30 mouse cellular contexts compared by ENCODE assay signal in the genomic region with DNA sequence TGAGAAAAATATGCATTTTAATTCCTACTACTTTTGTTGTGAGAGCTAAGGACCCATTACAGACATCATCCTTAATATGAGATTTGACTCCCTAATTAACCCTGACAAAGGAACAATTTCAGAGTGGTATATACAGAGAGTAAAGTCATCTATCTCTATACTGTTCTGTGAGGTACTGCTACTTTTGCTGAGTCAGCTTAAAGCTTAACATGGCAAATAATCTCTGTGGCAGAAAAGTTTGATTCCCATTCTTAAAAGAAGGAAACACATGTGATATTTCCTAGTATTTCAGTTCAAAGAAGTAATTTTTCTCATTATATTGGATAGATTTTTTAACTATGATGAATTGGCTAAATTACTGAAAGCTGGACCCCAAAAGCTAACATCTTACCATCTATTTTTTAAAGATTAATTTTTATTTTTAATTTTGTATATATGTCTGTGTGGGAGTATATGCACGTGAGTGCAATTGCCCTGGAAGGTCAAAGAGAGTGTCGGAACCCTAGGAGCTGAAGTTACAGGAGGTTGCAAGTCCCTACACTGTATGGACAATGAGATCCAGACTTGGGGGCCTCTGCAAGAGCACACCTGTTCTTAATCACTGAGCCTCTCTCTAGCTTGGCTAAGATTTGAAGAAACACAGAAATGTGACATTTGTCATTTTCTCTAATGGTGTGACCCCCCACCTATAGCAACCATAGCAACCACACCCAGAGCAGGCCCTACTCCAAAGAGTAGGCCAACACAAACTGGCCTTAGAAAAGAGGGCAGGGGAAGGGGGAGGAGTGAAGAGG. TPM values are rescaled to one million over a fixed set of nuclear protein-coding genes. Genes with fewer than 3 reads are reported as not detected.
DNase-seq lines count a peak whose midpoint lies in the region; ATAC-seq lines count a peak whose summit lies in the region.
"Had no signal": no experiment of that assay in that cellular context is flagged by ENCODE, and none has a peak within 500 bp of the region (broad histone marks: within the 10 kb centered on the region; RNA-seq: fewer than 3 reads in every experiment).

No protein-coding gene starts in this region.

- H3K27me3 ChIP-seq in midbrain, embryonic 11.5 days (ENCODE audit: control insufficient read depth, insufficient read depth, low read length): no peaks in the 10 kb centered on the region
- no peaks in the 10 kb centered on the region for H3K27me3 ChIP-seq in midbrain, embryonic 14.5 days (ENCODE audit: control insufficient read depth, insufficient read depth, low read length)
- H3K27me3 ChIP-seq in embryonic facial prominence, embryonic 11.5 days (ENCODE audit: control insufficient read depth, insufficient read depth, low read length): no peaks in the 10 kb centered on the region
- H3K27me3 ChIP-seq: embryonic facial prominence, embryonic 13.5 days; forebrain, embryonic 12.5 days; forebrain, embryonic 15.5 days; heart, embryonic 15.5 days; hindbrain, embryonic 12.5 days; hindbrain, embryonic 15.5 days; Patski had no signal

- no peak overlapping the region for H3K4me3 ChIP-seq in midbrain, embryonic 11.5 days (ENCODE audit: low read depth, low read length)
- no peak overlapping the region for H3K4me3 ChIP-seq in midbrain, embryonic 14.5 days (replicated peaks; ENCODE audit: low read depth, low read length)
- H3K4me3 ChIP-seq in embryonic facial prominence, embryonic 11.5 days (ENCODE audit: low read depth, low read length): no peak overlapping the region
- H3K4me3 ChIP-seq: embryonic facial prominence, embryonic 13.5 days; erythroblast, embryonic 14.5 days; forebrain, embryonic 12.5 days; forebrain, embryonic 15.5 days; heart, embryonic 15.5 days; hindbrain, embryonic 12.5 days; hindbrain, embryonic 15.5 days had no signal

- no peaks in the 10 kb centered on the region for H3K4me1 ChIP-seq in midbrain, embryonic 11.5 days (ENCODE audit: control insufficient read depth, insufficient read depth, low read length)
- H3K4me1 ChIP-seq in midbrain, embryonic 14.5 days (ENCODE audit: control insufficient read depth, insufficient read depth, low read length): no peaks in the 10 kb centered on the region
- H3K4me1 ChIP-seq in embryonic facial prominence, embryonic 11.5 days (ENCODE audit: control insufficient read depth, insufficient read depth, low read length): no peaks in the 10 kb centered on the region
- H3K4me1 ChIP-seq: embryonic facial prominence, embryonic 13.5 days; forebrain, embryonic 12.5 days; forebrain, embryonic 15.5 days; heart, embryonic 15.5 days; hindbrain, embryonic 12.5 days; hindbrain, embryonic 15.5 days had no signal

- H3K36me3 ChIP-seq in midbrain, embryonic 11.5 days (ENCODE audit: control insufficient read depth, insufficient read depth, low read length): no peaks in the 10 kb centered on the region
- H3K36me3 ChIP-seq in midbrain, embryonic 14.5 days (ENCODE audit: control insufficient read depth, insufficient read depth, low read length): no peaks in the 10 kb centered on the region
- no peaks in the 10 kb centered on the region for H3K36me3 ChIP-seq in embryonic facial prominence, embryonic 11.5 days (replicated peaks; ENCODE audit: control insufficient read depth, insufficient read depth, low read depth, low read length)
- H3K36me3 ChIP-seq: embryonic facial prominence, embryonic 13.5 days; forebrain, embryonic 12.5 days; forebrain, embryonic 15.5 days; heart, embryonic 15.5 days; hindbrain, embryonic 15.5 days had no signal

- peak; percentile 49 for DNase-seq in midbrain, embryonic 11.5 days (ENCODE audit: low spot score, missing footprints)
- DNase-seq in midbrain, embryonic 14.5 days: no peak
- DNase-seq in embryo, embryonic 10.5 days (ENCODE audit: low spot score): peak; percentile 52
- DNase-seq in embryonic facial prominence, embryonic 11.5 days (ENCODE audit: low spot score): peak; percentile 74
- peak; percentile 28 for DNase-seq in mesoderm, embryonic 11.5 days (ENCODE audit: low read depth, low spot score)
- DNase-seq in heart, postnatal 36 days: no peak
- no peak for DNase-seq in neural tube, embryonic 10.5 days (ENCODE audit: extremely low spot score, low spot score)
- no peak for DNase-seq in lung, postnatal 36 days
- DNase-seq: adrenal gland, postnatal 10 days; adrenal gland, postnatal 36 days; B cell, adult 2 months; cerebellum, adult 11-12 months; cerebellum, adult 8-10 months; cerebellum, postnatal 10 days; cerebellum, postnatal 36 days; gastrocnemius, postnatal 10 days; gastrocnemius, postnatal 36 days; heart, adult 11 months; heart, postnatal 10 days; kidney, adult 2 months had no signal

- H3K9me3 ChIP-seq in midbrain, embryonic 11.5 days (ENCODE audit: control insufficient read depth, low read length): no peaks in the 10 kb centered on the region
- no peaks in the 10 kb centered on the region for H3K9me3 ChIP-seq in midbrain, embryonic 14.5 days (ENCODE audit: control insufficient read depth, low read length)
- H3K9me3 ChIP-seq in embryonic facial prominence, embryonic 11.5 days (replicated peaks; ENCODE audit: control insufficient read depth, low read length): no peaks in the 10 kb centered on the region
- H3K9me3 ChIP-seq: embryonic facial prominence, embryonic 13.5 days; forebrain, embryonic 12.5 days; forebrain, embryonic 15.5 days; heart, embryonic 15.5 days; hindbrain, embryonic 12.5 days; hindbrain, embryonic 15.5 days had no signal

- H3K27ac ChIP-seq in midbrain, embryonic 11.5 days (ENCODE audit: low read depth, low read length): no peak overlapping the region
- no peak overlapping the region for H3K27ac ChIP-seq in midbrain, embryonic 14.5 days (replicated peaks; ENCODE audit: low read depth, low read length)
- no peak overlapping the region for H3K27ac ChIP-seq in embryonic facial prominence, embryonic 11.5 days (replicated peaks; ENCODE audit: low read depth, low read length)
- H3K27ac ChIP-seq: embryonic facial prominence, embryonic 13.5 days; forebrain, embryonic 12.5 days; forebrain, embryonic 15.5 days; heart, embryonic 15.5 days; hindbrain, embryonic 12.5 days; hindbrain, embryonic 15.5 days had no signal

- H3K9ac ChIP-seq in midbrain, embryonic 11.5 days (ENCODE audit: low read length): no peak overlapping the region
- no peak overlapping the region for H3K9ac ChIP-seq in midbrain, embryonic 14.5 days (replicated peaks; ENCODE audit: low read length)
- no peak overlapping the region for H3K9ac ChIP-seq in embryonic facial prominence, embryonic 11.5 days (replicated peaks; ENCODE audit: low read length)
- H3K9ac ChIP-seq: embryonic facial prominence, embryonic 13.5 days; forebrain, embryonic 12.5 days; forebrain, embryonic 15.5 days; heart, embryonic 15.5 days; hindbrain, embryonic 12.5 days; hindbrain, embryonic 15.5 days had no signal

- intact Hi-C loops in heart, postnatal 36 days (cut with DNase I): no loop called here

- no peak for ATAC-seq in midbrain, embryonic 11.5 days (ENCODE audit: low FRiP score)
- no peak for ATAC-seq in midbrain, embryonic 14.5 days (ENCODE audit: low FRiP score, low TSS enrichment)
- no peak for ATAC-seq in embryonic facial prominence, embryonic 11.5 days (replicated peaks; ENCODE audit: insufficient number of reproducible peaks, low FRiP score, low TSS enrichment, low read depth)
- ATAC-seq: forebrain, embryonic 15.5 days; intestine, postnatal 0 days; Patski had no signal

- WGBS in midbrain, embryonic 11.5 days: 79% methylated on average over 2 of the region's 2 CpGs
- WGBS in midbrain, embryonic 14.5 days: 96% methylated on average over 2 of the region's 2 CpGs
- 33% methylated on average over 2 of the region's 2 CpGs for WGBS in embryonic facial prominence, embryonic 11.5 days

- no peak overlapping the region for H3K4me2 ChIP-seq in midbrain, embryonic 11.5 days
- no peak overlapping the region for H3K4me2 ChIP-seq in midbrain, embryonic 14.5 days (ENCODE audit: low read length)
- no peak overlapping the region for H3K4me2 ChIP-seq in embryonic facial prominence, embryonic 11.5 days (ENCODE audit: low read depth, low read length)
- H3K4me2 ChIP-seq: embryonic facial prominence, embryonic 13.5 days; forebrain, embryonic 12.5 days; forebrain, embryonic 15.5 days; heart, embryonic 11.5 days; heart, embryonic 15.5 days; hindbrain, embryonic 12.5 days; hindbrain, embryonic 15.5 days had no signal

RNA-seq across cellular contexts. Expression of a gene that starts 24.0 kb away (rescaled TPM):
- polyA plus RNA-seq in midbrain, embryonic 11.5 days (2014; fragmentation: Nextera tagmentation; extraction: Ambion mirVana): 15.6 and 16.5 TPM in 2 replicates
- 64.1 and 68.1 TPM in 2 replicates for polyA plus RNA-seq in midbrain, embryonic 14.5 days (2014; fragmentation: Nextera tagmentation; extraction: Ambion mirVana)
- 19.9 and 21.8 TPM in 2 replicates for polyA plus RNA-seq in embryonic facial prominence, embryonic 11.5 days (2014; fragmentation: Nextera tagmentation; extraction: Ambion mirVana)
- total RNA-seq in heart, postnatal 36 days (2021): 10 to 100 TPM; 14.3 to 17.9 TPM

Comparison
In these comparisons a context has a peak if more than half of its experiments do, and no peak if none do; other contexts are left out.
1. DNase-seq: peak in midbrain, embryonic 11.5 days (single experiment), embryo, embryonic 10.5 days (single experiment), embryonic facial prominence, embryonic 11.5 days (single experiment) and mesoderm, embryonic 11.5 days (single experiment); none in midbrain, embryonic 14.5 days (single experiment), heart, postnatal 36 days (0 of 2), neural tube, embryonic 10.5 days (single experiment) and lung, postnatal 36 days (single experiment).